Mouse (Mus musculus): Measurements from ENCODE around the gene Mvd.

The Mvd gene

GRCm38 (mm10) chr8:122454409-122454808 lies 11.2 kb upstream of the Mvd start:
- DNase-seq: no peak

- DNase-seq: no peak
These were observed 8.9 kb upstream of the Mvd start for GRCm38 (mm10) chr8:122452154-122452553.

- no peak for DNase-seq
These were observed 8.0 kb upstream of the Mvd start for GRCm38 (mm10) chr8:122451161-122451703.

GRCm38 (mm10) chr8:122445203-122445602 lies 2.0 kb upstream of the Mvd start:
- no peak for DNase-seq

GRCm38 (mm10) chr8:122444058-122444748 lies 981 bp upstream of the Mvd start:
- DNase-seq: peak; percentile 92

- no peak for DNase-seq
These were observed 441 bp downstream of the Mvd start for GRCm38 (mm10) chr8:122442781-122443180.

GRCm38 (mm10) chr8:122442356-122442755 lies 866 bp downstream of the Mvd start:
- no peak for DNase-seq

- no peak for DNase-seq
These were observed 1.9 kb downstream of the Mvd start for GRCm38 (mm10) chr8:122441326-122441725.

- no peak for DNase-seq
These were observed 3.9 kb downstream of the Mvd start for GRCm38 (mm10) chr8:122439336-122439735.

- no peak for DNase-seq
These were observed 5.4 kb downstream of the Mvd start for GRCm38 (mm10) chr8:122437708-122438331.

GRCm38 (mm10) chr8:122436586-122437125 lies 6.6 kb downstream of the Mvd start:
- DNase-seq: no peak

- no peak for DNase-seq
These were observed 7.1 kb downstream of the Mvd start for GRCm38 (mm10) chr8:122436146-122436545.

- DNase-seq: no peak
These were observed 7.8 kb downstream of the Mvd start for GRCm38 (mm10) chr8:122435375-122435774.

- DNase-seq: no peak
These were observed 9.8 kb downstream of the Mvd start for GRCm38 (mm10) chr8:122433269-122433905.

GRCm38 (mm10) chr8:122432443-122433268 lies 10.6 kb downstream of the Mvd start, which contains the start of gene Cyba:
Gene Cyba (minus strand): TSS chr8:122432930.
- DNase-seq: peak; percentile 52

GRCm38 (mm10) chr8:122431694-122432442 lies 11.4 kb downstream of the Mvd start:
- no peak for DNase-seq

- no peak for DNase-seq
These were observed 12.6 kb downstream of the Mvd start for GRCm38 (mm10) chr8:122430646-122431045.

GRCm38 (mm10) chr8:122430058-122430636 lies 13.1 kb downstream of the Mvd start:
- DNase-seq: peak; percentile 71

GRCm38 (mm10) chr8:122428163-122428562 lies 15.1 kb downstream of the Mvd start:
- DNase-seq: no peak

- DNase-seq: no peak
These were observed 15.6 kb downstream of the Mvd start for GRCm38 (mm10) chr8:122427607-122428006.

- no peak for DNase-seq
These were observed 17.1 kb downstream of the Mvd start for GRCm38 (mm10) chr8:122426145-122426544.
